Mouse (Mus musculus): ENCODE data around the gene Stpg4.

GRCm38 (mm10) chr17:87472879-87473278 is 45.3 kb upstream of the Stpg4 start:
- TF ChIP-seq CTCF (IDR thresholded peaks at IDR 0.05; ENCODE audit: borderline replicate concordance, insufficient read depth, low read depth, low read length), result no peak
- no peak for TF ChIP-seq POLR2A (IDR thresholded peaks at IDR 0.05; ENCODE audit: borderline replicate concordance, insufficient read depth, low read length)
